9 mouse cellular contexts compared by ENCODE assay signal in the genomic region with DNA sequence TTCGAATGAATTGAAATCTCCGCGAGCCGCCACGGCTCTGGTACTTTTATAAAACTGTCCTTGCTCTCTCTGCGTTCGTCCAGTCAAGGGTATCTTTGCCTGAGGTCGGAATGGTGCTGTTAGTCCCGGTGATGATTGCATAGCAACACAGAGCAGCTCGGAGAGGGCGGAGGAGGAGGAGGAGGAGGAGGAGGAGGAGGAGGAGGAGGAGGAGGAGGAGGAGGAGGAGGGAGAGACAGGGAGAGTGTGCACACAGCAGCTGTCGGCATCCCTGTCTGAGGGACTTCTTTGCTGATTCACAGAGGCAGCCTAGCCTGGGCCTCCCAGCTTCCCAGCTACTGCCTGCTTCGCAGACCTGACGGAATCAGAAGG. TPM values are rescaled to one million over a fixed set of nuclear protein-coding genes. Genes with fewer than 3 reads are reported as not detected.
DNase-seq lines count a peak whose midpoint lies in the region; ATAC-seq and TF ChIP-seq lines count a peak whose summit lies in the region.
"Had no signal": no experiment of that assay in that cellular context is flagged by ENCODE, and none has a peak within 500 bp of the region (broad histone marks: within the 10 kb centered on the region; RNA-seq: fewer than 3 reads in every experiment).

No protein-coding gene starts in this region.

- peak overlapping the region; percentile 53 for H3K4me2 ChIP-seq in intestine, embryonic 14.5 days (ENCODE audit: low read length)
- H3K4me2 ChIP-seq in midbrain, postnatal 0 days (ENCODE audit: low read depth, low read length, poor library complexity, severe bottlenecking) = peak overlapping the region; percentile 55

- H3K4me1 ChIP-seq in intestine, embryonic 14.5 days (replicated peaks; ENCODE audit: control insufficient read depth, insufficient read depth, low read length) = no peaks in the 10 kb centered on the region
- no peaks in the 10 kb centered on the region for H3K4me1 ChIP-seq in midbrain, postnatal 0 days (ENCODE audit: insufficient read depth, low read length)

- no peak for ATAC-seq in intestine, embryonic 14.5 days (replicated peaks; ENCODE audit: low FRiP score, low TSS enrichment, low read depth)
- ATAC-seq in midbrain, postnatal 0 days (ENCODE audit: low FRiP score) = peak; percentile 44
- ATAC-seq in erythroid progenitor cell, adult 5-6 weeks (replicated peaks; ENCODE audit: low FRiP score, poor library complexity, severe bottlenecking) = no peak

- 0 out of 2 replicates have a peak, but pooled peaks cover 2% of the 10 kb centered on the region for H3K27me3 ChIP-seq in intestine, embryonic 14.5 days (replicated peaks; ENCODE audit: control insufficient read depth, insufficient read depth, low read length)
- H3K27me3 ChIP-seq in midbrain, postnatal 0 days (ENCODE audit: insufficient read depth, low read length) = no peaks in the 10 kb centered on the region

- peak; percentile 5 for DNase-seq in gastrocnemius, postnatal 10 days
- DNase-seq in gastrocnemius, adult 18-20 months (ENCODE audit: low spot score) = no peak
- peak; percentile 7 for DNase-seq in ovary, postnatal 36 days (ENCODE audit: low spot score)
- DNase-seq in ovary, postnatal 10 days (ENCODE audit: low spot score) = no peak
- DNase-seq in intestine, embryonic 14.5 days (ENCODE audit: low spot score) = no peak
- peak; percentile 14 for DNase-seq in midbrain, postnatal 0 days (ENCODE audit: low spot score)
- no peak for DNase-seq in adrenal gland, adult 8-10 months

- no peaks in the 10 kb centered on the region for H3K9me3 ChIP-seq in intestine, embryonic 14.5 days (ENCODE audit: control insufficient read depth, low read length)
- H3K9me3 ChIP-seq in midbrain, postnatal 0 days (ENCODE audit: low read length) = no peaks in the 10 kb centered on the region

- H3K27ac ChIP-seq in intestine, embryonic 14.5 days (ENCODE audit: low read depth) = 0 out of 2 replicates have a peak overlapping the region, but pooled peaks have one; percentile 16
- peak overlapping the region; percentile 63 for H3K27ac ChIP-seq in midbrain, postnatal 0 days (ENCODE audit: low read depth, low read length)

- no peak overlapping the region for H3K9ac ChIP-seq in intestine, embryonic 14.5 days (ENCODE audit: low read length)
- peak overlapping the region; percentile 51; the same call in 1 of the 2 replicates for H3K9ac ChIP-seq in midbrain, postnatal 0 days (replicated peaks; ENCODE audit: low read length, poor library complexity, severe bottlenecking)

- no peak for TF ChIP-seq CTCF in midbrain, postnatal 0 days (IDR thresholded peaks at IDR 0.05)

- no peaks in the 10 kb centered on the region for H3K36me3 ChIP-seq in intestine, embryonic 14.5 days (ENCODE audit: control insufficient read depth, insufficient read depth, low read length)
- H3K36me3 ChIP-seq in midbrain, postnatal 0 days (ENCODE audit: insufficient read depth, low read length) = no peaks in the 10 kb centered on the region

- WGBS in intestine, embryonic 14.5 days = 17% methylated on average over 12 of the region's 14 CpGs
- WGBS in midbrain, postnatal 0 days = 28% methylated on average over 10 of the region's 14 CpGs

- peak overlapping the region; percentile 26 for H3K4me3 ChIP-seq in intestine, embryonic 14.5 days (ENCODE audit: low read depth, low read length)
- H3K4me3 ChIP-seq in midbrain, postnatal 0 days (ENCODE audit: low read depth, low read length) = peak overlapping the region; percentile 37
- H3K4me3 ChIP-seq: erythroblast, embryonic 14.5 days had no signal

RNA-seq across cellular contexts. Expression of gene Drp2, which starts 0.2 kb away (rescaled TPM):
- total RNA-seq in gastrocnemius, postnatal 10 days (2021) = 10 to 100 TPM; 14.0 TPM
- total RNA-seq in gastrocnemius, adult 18-20 months (2021) = 1 to 10 TPM; 3.0 to 3.1 TPM
- polyA plus RNA-seq in intestine, embryonic 14.5 days (2014; fragmentation: Nextera tagmentation; extraction: Ambion mirVana) = 1.6 and 2.0 TPM in 2 replicates
- 37.2 and 38.3 TPM in 2 replicates for total RNA-seq in midbrain, postnatal 0 days (2014; rRNA removed)
- 8.3 and 9.5 TPM in 2 replicates for polyA plus RNA-seq in midbrain, postnatal 0 days (2015; fragmentation: Nextera tagmentation; extraction: Ambion mirVana)
- total RNA-seq in erythroid progenitor cell, adult 5-6 weeks (2015; ENCODE audit: low replicate concordance) = 2.2 and 6.7 TPM in 2 replicates
- 3.9 and 4.4 TPM in 2 replicates for total RNA-seq in erythroid progenitor cell, adult 5-6 weeks (2017; ENCODE audit: low replicate concordance)
- total RNA-seq in adrenal gland, adult 8-10 months (2022) = under 1 TPM; 0.29 to 0.52 (median 0.50) TPM

Comparison
In these comparisons a context has a peak if more than half of its experiments do, and no peak if none do; other contexts are left out.
1. DNase-seq: peak in gastrocnemius, postnatal 10 days (single experiment), ovary, postnatal 36 days (single experiment) and midbrain, postnatal 0 days (single experiment); none in gastrocnemius, adult 18-20 months (single experiment), ovary, postnatal 10 days (single experiment), intestine, embryonic 14.5 days (single experiment) and adrenal gland, adult 8-10 months (single experiment).